9 mouse cellular contexts compared by ENCODE assay signal in the genomic region with DNA sequence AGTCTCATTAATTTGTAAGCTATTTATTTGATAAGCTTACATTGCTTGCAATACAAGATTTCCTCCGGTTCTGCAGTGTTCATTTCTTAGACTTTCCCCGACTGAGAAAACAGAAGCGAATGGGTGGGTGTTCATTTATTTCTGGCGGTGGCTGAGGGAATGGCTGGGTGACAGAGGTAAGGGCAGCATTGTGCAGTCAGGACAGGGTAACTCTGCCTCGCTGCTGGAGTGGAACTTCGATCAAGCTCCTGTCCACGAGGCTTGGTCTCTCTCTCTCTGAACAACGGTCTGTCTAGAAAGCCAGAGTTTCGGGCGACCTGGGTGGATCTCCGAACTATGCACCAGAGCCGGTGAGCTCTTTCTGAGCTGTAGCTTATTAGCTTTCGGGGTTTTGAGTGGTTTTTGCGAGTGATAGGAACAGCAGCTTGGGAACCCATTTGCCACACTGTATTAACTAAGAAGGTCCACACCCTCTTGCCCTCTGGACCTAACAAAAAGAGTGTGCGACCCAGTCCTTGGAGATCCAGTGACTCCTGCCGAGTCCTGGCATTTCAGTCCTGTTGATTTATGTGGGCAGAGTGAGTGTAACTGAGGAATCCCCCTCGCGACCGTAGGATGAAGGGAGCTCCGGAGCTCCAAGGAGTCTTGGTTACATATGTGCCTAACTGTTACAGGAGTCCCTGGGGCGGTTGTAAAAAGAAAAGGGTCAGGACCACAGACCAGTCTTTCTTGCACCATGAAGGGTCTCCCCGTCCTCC. TPM values are rescaled to one million over a fixed set of nuclear protein-coding genes. Genes with fewer than 3 reads are reported as not detected.
DNase-seq lines count a peak whose midpoint lies in the region; ATAC-seq and TF ChIP-seq lines count a peak whose summit lies in the region.
"Had no signal": no experiment of that assay in that cellular context is flagged by ENCODE, and none has a peak within 500 bp of the region (broad histone marks: within the 10 kb centered on the region; RNA-seq: fewer than 3 reads in every experiment).

No protein-coding gene starts in this region.

- H3K9me3 ChIP-seq in limb, embryonic 10.5 days (replicated peaks): no peaks in the 10 kb centered on the region
- no peaks in the 10 kb centered on the region for H3K9me3 ChIP-seq in neural tube, embryonic 12.5 days

- H3K27me3 ChIP-seq in thymus, adult 2 months (ENCODE audit: control insufficient read depth, insufficient read depth, low read length): peaks cover 8% of the 10 kb centered on the region
- H3K27me3 ChIP-seq in limb, embryonic 10.5 days (ENCODE audit: low read depth, poor library complexity, severe bottlenecking): peaks cover 23% of the 10 kb centered on the region
- 0 out of 2 replicates have a peak, but pooled peaks cover 11% of the 10 kb centered on the region for H3K27me3 ChIP-seq in neural tube, embryonic 12.5 days (replicated peaks)

- H3K4me2 ChIP-seq in neural tube, embryonic 12.5 days (replicated peaks): peak overlapping the region; percentile 85

- no peak for TF ChIP-seq CTCF in thymus, adult 2 months (IDR thresholded peaks at IDR 0.05; ENCODE audit: borderline replicate concordance, control insufficient read depth, extremely low read depth, insufficient read depth, low read length, poor library complexity)

- peak overlapping the region; percentile 57; the same call in 1 of the 2 replicates for H3K9ac ChIP-seq in neural tube, embryonic 12.5 days

- peak; percentile 49 for ATAC-seq in neural tube, embryonic 12.5 days (ENCODE audit: low FRiP score, low read depth)

- 12% methylated on average over 22 of the region's 22 CpGs for WGBS in thymus, adult 2 months
- WGBS in limb, embryonic 10.5 days: 20% methylated on average over 22 of the region's 22 CpGs
- WGBS in neural tube, embryonic 12.5 days: 18% methylated on average over 22 of the region's 22 CpGs

- no peak overlapping the region for H3K27ac ChIP-seq in thymus, adult 2 months (ENCODE audit: control insufficient read depth, insufficient read depth, low read length)
- H3K27ac ChIP-seq in limb, embryonic 10.5 days: peak overlapping the region; percentile 84
- H3K27ac ChIP-seq in neural tube, embryonic 12.5 days: no peak overlapping the region

- no peaks in the 10 kb centered on the region for H3K36me3 ChIP-seq in thymus, adult 2 months (ENCODE audit: control insufficient read depth, insufficient read depth, low read length)
- no peaks in the 10 kb centered on the region for H3K36me3 ChIP-seq in limb, embryonic 10.5 days
- H3K36me3 ChIP-seq in neural tube, embryonic 12.5 days: no peaks in the 10 kb centered on the region

- H3K4me3 ChIP-seq in thymus, adult 2 months (ENCODE audit: control insufficient read depth, insufficient read depth, low read length): peak overlapping the region; percentile 16
- peak overlapping the region; percentile 63 for H3K4me3 ChIP-seq in limb, embryonic 10.5 days
- peak overlapping the region; percentile 40 for H3K4me3 ChIP-seq in neural tube, embryonic 12.5 days

- DNase-seq in adrenal gland, postnatal 10 days: peak; percentile 6
- no peak for DNase-seq in adrenal gland, adult 8-10 months
- DNase-seq in thymus, adult 2 months: no peak
- DNase-seq in thymus, postnatal 36 days: no peak
- no peak for DNase-seq in limb, embryonic 10.5 days (ENCODE audit: low spot score)
- DNase-seq in layer of hippocampus, postnatal 14 days (ENCODE audit: low spot score in 2 of 2): no peak
- no peak for DNase-seq in urinary bladder, postnatal 36 days (ENCODE audit: low spot score in 2 of 2)

- no peaks in the 10 kb centered on the region for H3K4me1 ChIP-seq in thymus, adult 2 months (replicated peaks; ENCODE audit: control insufficient read depth, insufficient read depth, low read length)
- peaks cover 22% of the 10 kb centered on the region for H3K4me1 ChIP-seq in limb, embryonic 10.5 days
- H3K4me1 ChIP-seq in neural tube, embryonic 12.5 days: peaks cover 11% of the 10 kb centered on the region

- TF ChIP-seq POLR2A in thymus, adult 2 months (IDR thresholded peaks at IDR 0.05; ENCODE audit: control insufficient read depth, extremely low read depth, insufficient read depth, low read length, poor library complexity): no peak

RNA-seq across cellular contexts. Expression of a gene that starts 0.5 kb away (rescaled TPM):
- total RNA-seq in adrenal gland, postnatal 10 days (2021): 1 to 10 TPM; 1.3 to 3.4 TPM
- 1 to 10 TPM; 1.6 to 6.4 (median 3.4) TPM for total RNA-seq in adrenal gland, adult 8-10 months (2022)
- polyA plus RNA-seq in thymus, adult 2 months (2012; rRNA removed): 5.2 and 6.2 TPM in 2 replicates
- 1.8 and 4.6 TPM in 2 replicates for polyA plus RNA-seq in limb, embryonic 10.5 days (2016; fragmentation: Nextera tagmentation; extraction: Ambion mirVana)
- 1.9 and 2.5 TPM in 2 replicates for polyA plus RNA-seq in neural tube, embryonic 12.5 days (2016; fragmentation: Nextera tagmentation; extraction: Ambion mirVana)
- 1 to 10 TPM; 8.2 to 9.6 TPM for total RNA-seq in layer of hippocampus, postnatal 14 days (2021)
- total RNA-seq: common myeloid progenitor, adult 5-6 weeks had no signal

RNA-seq across cellular contexts. Expression of a gene that starts 54.6 kb away (rescaled TPM):
- total RNA-seq in adrenal gland, postnatal 10 days (2021): not detected
- total RNA-seq in adrenal gland, adult 8-10 months (2022): not detected
- 0.42 TPM in 1 of 2 replicates, not detected in the other for polyA plus RNA-seq in thymus, adult 2 months (2012; rRNA removed)
- not detected in 2 replicates for polyA plus RNA-seq in limb, embryonic 10.5 days (2016; fragmentation: Nextera tagmentation; extraction: Ambion mirVana)
- polyA plus RNA-seq in neural tube, embryonic 12.5 days (2016; fragmentation: Nextera tagmentation; extraction: Ambion mirVana): not detected in 2 replicates
- total RNA-seq in layer of hippocampus, postnatal 14 days (2021): not detected
- total RNA-seq: common myeloid progenitor, adult 5-6 weeks had no signal
